Mouse (Mus musculus) frontal cortex, postnatal 14 days (tissue): ENCODE results near the gene Tlnrd1.

ENCODE experiments used
- DNase-seq, 2 experiments: peaks; one replicate each; pipeline ENCODE4 v3.0.0; 2022; ENCODE audit warnings: low spot score in 2 of 2

The Tlnrd1 gene

DNA sequence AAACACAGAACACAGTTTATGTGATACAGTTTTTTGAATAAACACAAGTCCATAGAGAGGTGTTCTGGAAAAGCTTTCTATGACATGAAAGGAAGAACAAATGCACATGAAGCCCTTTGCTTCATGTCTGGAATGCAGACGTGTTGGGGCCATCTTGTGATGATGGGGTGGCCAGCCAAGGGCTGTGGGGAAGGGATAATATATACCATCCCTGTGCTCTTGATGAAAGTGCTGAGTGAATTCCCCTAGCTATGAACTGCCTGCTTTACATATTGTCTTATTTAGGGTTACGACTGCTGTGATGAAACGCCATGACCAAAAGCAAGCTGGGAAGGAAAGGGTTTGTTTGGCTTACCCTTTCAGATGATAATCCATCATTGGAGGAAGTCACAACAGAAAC, 39.3 kb downstream of the Tlnrd1 start:
- no peak for DNase-seq

DNA sequence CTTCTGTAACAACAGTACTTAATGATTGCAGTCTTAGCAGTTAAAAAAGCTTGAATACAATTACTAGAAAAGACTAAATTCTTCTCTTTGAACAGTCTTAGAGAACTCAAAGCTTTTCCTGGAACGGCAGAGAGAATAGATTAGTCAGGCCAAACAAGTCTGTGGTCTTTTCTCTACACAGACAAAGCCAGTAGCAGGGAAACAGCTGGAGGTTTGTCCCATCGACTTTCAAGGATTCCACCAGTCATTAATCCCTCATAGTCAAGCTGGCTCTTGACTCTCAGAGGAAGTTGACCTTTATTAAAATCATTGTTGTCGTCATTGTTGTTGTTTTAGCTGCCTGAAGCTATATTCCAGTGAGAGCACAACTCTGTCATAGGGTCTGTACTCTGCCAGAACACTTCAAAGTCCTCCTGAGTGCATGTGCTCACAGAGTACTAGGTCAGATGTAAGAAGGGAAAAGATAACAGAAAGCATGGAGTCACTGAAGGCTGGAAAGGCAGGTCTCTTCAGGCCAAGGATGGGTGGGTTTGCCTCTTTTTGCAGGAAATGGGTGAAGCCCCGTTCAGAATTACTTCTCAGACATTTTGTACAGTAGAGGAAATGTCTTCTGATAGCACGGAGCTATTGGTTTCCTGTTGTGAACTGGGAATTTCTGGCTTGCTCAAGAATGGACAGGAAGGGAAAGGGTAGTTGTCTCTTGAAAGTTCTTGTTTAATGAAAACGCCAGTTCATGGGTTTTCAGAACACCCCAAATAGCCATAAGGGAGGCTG, 41.4 kb downstream of the Tlnrd1 start:
- no peak for DNase-seq

DNA sequence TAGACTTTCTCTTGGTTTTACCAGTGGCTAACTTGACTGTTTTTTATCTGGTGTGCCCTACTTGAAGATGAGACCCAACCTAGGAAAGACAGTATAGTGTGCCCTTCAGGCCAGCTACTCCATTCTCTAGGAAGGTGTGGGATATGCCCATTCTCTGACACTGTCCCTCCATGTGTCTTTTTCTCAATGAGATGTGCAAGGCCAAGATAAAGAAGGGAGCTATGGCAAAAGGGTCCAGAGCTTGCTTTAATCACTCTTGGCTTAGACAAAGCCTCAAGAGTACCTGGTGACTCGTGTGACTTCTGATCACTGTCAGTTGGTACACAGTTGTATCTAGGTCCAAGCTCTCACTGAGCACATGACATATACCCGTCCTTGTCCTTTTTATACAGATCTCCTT, 44.0 kb downstream of the Tlnrd1 start:
- no peak for DNase-seq

DNA sequence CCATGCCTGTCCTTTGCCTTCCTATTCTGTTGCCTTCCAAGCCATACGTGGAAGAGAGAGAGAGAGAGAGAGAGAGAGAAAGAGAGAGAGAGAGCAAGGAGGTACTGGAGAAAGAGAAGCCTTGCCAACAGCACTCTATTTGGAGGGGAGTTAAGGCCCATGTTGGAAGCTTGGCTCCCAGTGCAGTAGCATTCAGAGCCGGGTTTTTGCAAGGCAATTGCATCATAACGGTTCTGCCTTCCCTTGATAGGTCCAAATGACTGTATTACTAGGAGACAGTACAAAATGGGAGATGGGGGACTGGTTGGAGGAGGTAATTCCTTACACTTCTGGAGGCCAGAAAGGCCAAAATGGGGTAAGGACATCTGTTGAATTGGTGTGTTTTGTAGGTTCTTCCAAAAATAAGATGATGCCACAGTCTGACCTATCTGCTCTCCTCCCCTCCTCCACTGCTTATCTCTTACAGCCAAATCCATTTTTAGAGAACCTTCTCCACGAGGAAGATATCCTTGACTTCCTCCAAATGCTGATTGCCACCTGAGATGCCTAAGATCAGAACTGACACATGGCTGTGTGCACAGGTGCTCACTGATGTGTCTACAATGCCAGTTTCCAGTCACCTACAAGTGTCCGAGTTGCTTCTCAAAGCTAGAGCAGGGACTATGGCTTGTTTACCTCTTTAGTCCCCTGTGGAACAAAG, 45.4 kb downstream of the Tlnrd1 start:
- no peak for DNase-seq
